23 mouse cellular contexts compared by ENCODE assay signal in genomic region chr3:120982218-120982617, GRCm38 (mm10).
DNase-seq lines count a peak whose midpoint lies in the region; ATAC-seq and TF ChIP-seq lines count a peak whose summit lies in the region.
"Had no signal": no experiment of that assay in that cellular context is flagged by ENCODE, and none has a peak within 500 bp of the region (broad histone marks: within the 10 kb centered on the region; RNA-seq: fewer than 3 reads in every experiment).

No protein-coding gene starts in this region.

- H3K27me3 ChIP-seq in hindbrain, embryonic 12.5 days: no peaks in the 10 kb centered on the region
- no peaks in the 10 kb centered on the region for H3K27me3 ChIP-seq in hindbrain, embryonic 14.5 days (ENCODE audit: control insufficient read depth, insufficient read depth, low read length)
- no peaks in the 10 kb centered on the region for H3K27me3 ChIP-seq in forebrain, postnatal 0 days (ENCODE audit: insufficient read depth, low read length)
- H3K27me3 ChIP-seq: heart, embryonic 13.5 days; kidney, embryonic 15.5 days; liver, embryonic 12.5 days; Patski had no signal

- 46% methylated on average over 4 of the region's 4 CpGs for WGBS in hindbrain, embryonic 12.5 days
- WGBS in hindbrain, embryonic 14.5 days: 39% methylated on average over 4 of the region's 4 CpGs
- WGBS in forebrain, postnatal 0 days: 13% methylated on average over 4 of the region's 4 CpGs

- TF ChIP-seq CTCF in forebrain, postnatal 0 days (IDR thresholded peaks at IDR 0.05; ENCODE audit: low read depth): no peak

- ATAC-seq in hindbrain, embryonic 12.5 days (ENCODE audit: low FRiP score): 0 out of 2 replicates have a peak, but pooled peaks have one; percentile 39
- no peak for ATAC-seq in hindbrain, embryonic 14.5 days (ENCODE audit: low FRiP score)
- peak; percentile 28; the same call in 1 of the 2 replicates for ATAC-seq in forebrain, postnatal 0 days
- no peak for ATAC-seq in megakaryocyte progenitor cell, adult 5-6 weeks (replicated peaks; ENCODE audit: poor library complexity)
- ATAC-seq: activated CD4-positive, CD25-positive, alpha-beta regulatory T cell, adult 4 months; intestine, embryonic 16.5 days; liver, embryonic 12.5 days; Patski had no signal

- no peak for DNase-seq in hindbrain, embryonic 14.5 days (ENCODE audit: low spot score)
- peak; percentile 12 for DNase-seq in embryo, embryonic 9.5 days (ENCODE audit: extremely low spot score)
- peak; percentile 32 for DNase-seq in forebrain, postnatal 0 days
- peak; percentile 28 for DNase-seq in retina, embryonic 14.5 days (ENCODE audit: low spot score)
- DNase-seq in heart, postnatal 36 days: no peak
- DNase-seq: adrenal gland, postnatal 25 days; cerebellum, adult 9-11 months; heart, postnatal 4 days; left cerebral cortex, postnatal 4 days; lung, embryonic 14.5 days; spleen, adult 18-20 months; thymus, adult 18-20 months had no signal

- peaks cover 7% of the 10 kb centered on the region for H3K4me1 ChIP-seq in hindbrain, embryonic 12.5 days
- peaks cover 11% of the 10 kb centered on the region; the same call in 1 of the 2 replicates for H3K4me1 ChIP-seq in hindbrain, embryonic 14.5 days (replicated peaks; ENCODE audit: control insufficient read depth, insufficient read depth, low read length)
- 0 out of 2 replicates have a peak, but pooled peaks cover 11% of the 10 kb centered on the region for H3K4me1 ChIP-seq in forebrain, postnatal 0 days (ENCODE audit: insufficient read depth)
- H3K4me1 ChIP-seq: heart, embryonic 13.5 days; kidney, embryonic 15.5 days; liver, embryonic 12.5 days had no signal

- H3K36me3 ChIP-seq in hindbrain, embryonic 12.5 days: no peaks in the 10 kb centered on the region
- no peaks in the 10 kb centered on the region for H3K36me3 ChIP-seq in hindbrain, embryonic 14.5 days (replicated peaks; ENCODE audit: control insufficient read depth, insufficient read depth)
- H3K36me3 ChIP-seq in forebrain, postnatal 0 days (ENCODE audit: insufficient read depth): no peaks in the 10 kb centered on the region
- H3K36me3 ChIP-seq: embryonic facial prominence, embryonic 10.5 days; heart, embryonic 13.5 days; kidney, embryonic 15.5 days; liver, embryonic 12.5 days had no signal

- H3K9ac ChIP-seq in hindbrain, embryonic 12.5 days: no peak overlapping the region
- H3K9ac ChIP-seq in hindbrain, embryonic 14.5 days: no peak overlapping the region
- no peak overlapping the region for H3K9ac ChIP-seq in forebrain, postnatal 0 days
- H3K9ac ChIP-seq: heart, embryonic 13.5 days; kidney, embryonic 15.5 days; liver, embryonic 12.5 days; lung, embryonic 14.5 days had no signal

- no peak overlapping the region for H3K27ac ChIP-seq in hindbrain, embryonic 12.5 days
- no peak overlapping the region for H3K27ac ChIP-seq in hindbrain, embryonic 14.5 days
- peak overlapping the region; percentile 82; the same call in 1 of the 2 replicates for H3K27ac ChIP-seq in forebrain, postnatal 0 days (ENCODE audit: low read depth, low read length)
- H3K27ac ChIP-seq: embryonic facial prominence, embryonic 10.5 days; heart, embryonic 13.5 days; kidney, embryonic 15.5 days; liver, embryonic 12.5 days; macrophage had no signal

- H3K4me2 ChIP-seq in hindbrain, embryonic 12.5 days (replicated peaks): no peak overlapping the region
- no peak overlapping the region for H3K4me2 ChIP-seq in hindbrain, embryonic 14.5 days (replicated peaks)
- 0 out of 2 replicates have a peak overlapping the region, but pooled peaks have one; percentile 2 for H3K4me2 ChIP-seq in forebrain, postnatal 0 days (ENCODE audit: low read depth)
- H3K4me2 ChIP-seq: heart, embryonic 13.5 days; kidney, embryonic 15.5 days; liver, embryonic 12.5 days; lung, embryonic 14.5 days had no signal

- no peaks in the 10 kb centered on the region for H3K9me3 ChIP-seq in hindbrain, embryonic 12.5 days (replicated peaks)
- no peaks in the 10 kb centered on the region for H3K9me3 ChIP-seq in hindbrain, embryonic 14.5 days (ENCODE audit: control insufficient read depth, low read length)
- no peaks in the 10 kb centered on the region for H3K9me3 ChIP-seq in forebrain, postnatal 0 days (ENCODE audit: low read length)
- H3K9me3 ChIP-seq: embryonic facial prominence, embryonic 10.5 days; heart, embryonic 13.5 days; kidney, embryonic 15.5 days; liver, embryonic 12.5 days had no signal

- H3K4me3 ChIP-seq in hindbrain, embryonic 12.5 days: no peak overlapping the region
- H3K4me3 ChIP-seq in hindbrain, embryonic 14.5 days (replicated peaks; ENCODE audit: low read length): no peak overlapping the region
- H3K4me3 ChIP-seq in forebrain, postnatal 0 days (ENCODE audit: low read depth, low read length): no peak overlapping the region
- H3K4me3 ChIP-seq: embryonic facial prominence, embryonic 10.5 days; erythroblast, embryonic 14.5 days; heart, embryonic 13.5 days; kidney, embryonic 15.5 days; liver, embryonic 12.5 days had no signal

- intact Hi-C loops in heart, postnatal 36 days (cut with DNase I): no loop called here

Comparison
In these comparisons a context has a peak if more than half of its experiments do, and no peak if none do; other contexts are left out.
1. ATAC-seq: peak in hindbrain, embryonic 12.5 days (single experiment) and forebrain, postnatal 0 days (single experiment); none in hindbrain, embryonic 14.5 days (single experiment) and megakaryocyte progenitor cell, adult 5-6 weeks (single experiment).
2. DNase-seq: peak in embryo, embryonic 9.5 days (single experiment), forebrain, postnatal 0 days (single experiment) and retina, embryonic 14.5 days (single experiment); none in hindbrain, embryonic 14.5 days (single experiment) and heart, postnatal 36 days (0 of 2).